Mouse (Mus musculus) lung, adult 2 months (tissue): ENCODE results near the gene Spata5. TPM values are rescaled to one million over a fixed set of nuclear protein-coding genes. Genes with fewer than 3 reads are reported as not detected.

Experiments
- DNase-seq: peaks from one replicate; pipeline ENCODE4 v3.0.0; 2022
- H3K4me1 ChIP-seq: fragments of 200-500 bp; 2 replicates; pipeline ENCODE4 v1.6.1; 2011; ENCODE audit warnings: low read length; ENCODE audit not compliant: control insufficient read depth, insufficient read depth
- H3K4me3 ChIP-seq: fragments of 200-500 bp; replicated peaks from 2 replicates; pipeline ENCODE3; 2011; ENCODE audit warnings: low read depth, mild to moderate bottlenecking, control low read depth, low read length; ENCODE audit errors: extremely low read depth
- CTCF ChIP-seq: fragments of 200-500 bp; IDR thresholded peaks from 2 replicates; pipeline ENCODE4 v1.5.1; 2011; ENCODE audit warnings: mild to moderate bottlenecking, low read length, control low read depth; ENCODE audit not compliant: insufficient read depth
- POLR2A ChIP-seq: fragments of 200-500 bp; IDR thresholded peaks from 2 replicates; pipeline ENCODE4 v1.6.1; 2011; ENCODE audit warnings: low read depth, mild to moderate bottlenecking, control low read depth, low read length, borderline replicate concordance; ENCODE audit errors: extremely low read depth
- WGBS: fragments of 180-500 bp; shearing (Covaris S2); methylation state at CpG from one replicate; pipeline ENCODE4 v1.1.7; 2018; 5-methylcytosine and 5-hydroxymethylcytosine counted together
- polyA plus RNA-seq: library from polyadenylated mRNA; depleted of rRNA; stranded (reverse); fragments of >200 nt; gene quantifications from 2 replicates; pipeline ENCODE4 v1.2.3, GENCODE M21; 2012

Gene Spata5
- polyA plus RNA-seq, 1 experiment = 2.4 TPM

DNA sequence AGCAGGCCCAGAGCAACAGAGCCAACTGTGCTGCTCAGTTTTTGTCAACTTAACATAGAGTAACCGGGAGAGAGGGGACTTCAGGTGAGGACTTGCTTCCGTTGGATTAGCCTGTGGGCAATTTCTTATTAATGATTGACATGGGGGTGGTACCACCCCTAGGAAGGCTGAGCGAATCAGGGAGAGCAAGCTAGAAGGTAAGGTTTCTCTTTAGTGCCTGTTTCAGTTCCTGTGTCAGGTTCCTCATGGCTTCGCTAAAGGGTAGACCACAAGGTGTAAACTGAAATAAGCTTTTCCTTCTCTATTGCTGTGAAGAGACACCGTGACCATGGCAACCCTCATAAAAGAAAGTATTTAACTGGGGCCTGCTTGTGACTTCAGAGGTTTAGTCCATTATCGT lies 32.4 kb upstream of the Spata5 start:
- TF ChIP-seq POLR2A (no peak), CTCF (no peak)
- H3K4me3 ChIP-seq = no peak overlapping the region
- H3K4me1 ChIP-seq = no peaks in the 10 kb centered on the region
- DNase-seq = no peak
- WGBS = 88% methylated on average over 6 of the region's 6 CpGs

DNA sequence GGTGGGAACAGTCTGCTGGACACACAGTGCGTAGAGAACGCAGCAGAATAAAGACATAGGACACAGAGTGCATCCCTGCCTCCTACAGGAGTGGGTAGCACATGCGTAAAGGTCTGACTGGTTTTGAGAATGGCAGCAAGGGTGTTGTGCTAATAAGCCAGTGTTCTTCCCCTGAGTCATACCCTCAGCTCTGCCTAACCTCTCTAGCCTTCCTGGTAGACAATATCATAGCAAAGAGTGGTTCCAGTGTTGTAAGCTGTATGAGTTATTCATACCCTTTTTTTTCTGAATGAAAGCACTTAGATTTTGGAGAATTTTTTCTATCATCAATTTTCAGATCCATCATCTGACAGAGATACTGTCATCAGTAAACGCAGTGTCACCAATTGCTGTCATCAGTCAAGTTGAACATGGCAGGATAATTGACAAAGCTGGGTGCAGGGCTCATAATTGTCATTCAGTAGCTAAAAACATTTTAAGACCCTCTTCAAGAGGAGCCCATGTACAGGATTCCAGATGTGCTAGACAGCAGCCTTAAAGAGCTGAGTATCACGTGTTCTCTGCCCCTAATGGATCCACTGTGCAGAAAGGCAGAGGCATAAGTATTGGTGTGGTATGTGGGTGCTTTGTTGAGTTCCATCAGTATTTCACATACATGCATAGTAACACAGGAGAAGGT lies 22.6 kb upstream of the Spata5 start:
- no peak for TF ChIP-seq CTCF
- no peak for TF ChIP-seq POLR2A
- 87% methylated on average over 5 of the region's 5 CpGs for WGBS
- no peak for DNase-seq
- H3K4me1 ChIP-seq = no peaks in the 10 kb centered on the region
- no peak overlapping the region for H3K4me3 ChIP-seq

DNA sequence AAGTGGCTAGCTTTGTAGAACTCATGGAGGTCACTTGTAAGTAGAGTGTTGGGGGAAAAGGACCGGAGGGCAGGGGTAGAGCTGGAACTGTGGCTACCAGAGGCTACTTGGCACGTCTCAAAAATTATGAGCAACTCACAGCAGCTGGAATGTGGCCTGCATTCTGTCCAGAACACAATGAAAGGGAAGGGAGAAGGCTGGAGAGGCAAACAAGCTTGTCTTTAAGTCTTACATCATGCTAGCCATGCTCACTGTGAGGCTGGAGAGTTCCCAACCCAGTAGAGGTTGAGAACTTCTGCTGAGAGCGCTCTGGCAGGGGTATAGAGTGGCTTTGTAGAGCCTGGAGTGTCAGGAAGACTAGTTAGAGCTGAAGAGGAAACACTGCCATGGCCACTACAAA lies 22.1 kb upstream of the Spata5 start:
- 64% methylated on average over 3 of the region's 3 CpGs for WGBS
- no peak for DNase-seq
- no peak for TF ChIP-seq POLR2A
- no peak for TF ChIP-seq CTCF
- Histone ChIP-seq H3K4me3 (no peak overlapping the region), H3K4me1 (no peaks in the 10 kb centered on the region)

DNA sequence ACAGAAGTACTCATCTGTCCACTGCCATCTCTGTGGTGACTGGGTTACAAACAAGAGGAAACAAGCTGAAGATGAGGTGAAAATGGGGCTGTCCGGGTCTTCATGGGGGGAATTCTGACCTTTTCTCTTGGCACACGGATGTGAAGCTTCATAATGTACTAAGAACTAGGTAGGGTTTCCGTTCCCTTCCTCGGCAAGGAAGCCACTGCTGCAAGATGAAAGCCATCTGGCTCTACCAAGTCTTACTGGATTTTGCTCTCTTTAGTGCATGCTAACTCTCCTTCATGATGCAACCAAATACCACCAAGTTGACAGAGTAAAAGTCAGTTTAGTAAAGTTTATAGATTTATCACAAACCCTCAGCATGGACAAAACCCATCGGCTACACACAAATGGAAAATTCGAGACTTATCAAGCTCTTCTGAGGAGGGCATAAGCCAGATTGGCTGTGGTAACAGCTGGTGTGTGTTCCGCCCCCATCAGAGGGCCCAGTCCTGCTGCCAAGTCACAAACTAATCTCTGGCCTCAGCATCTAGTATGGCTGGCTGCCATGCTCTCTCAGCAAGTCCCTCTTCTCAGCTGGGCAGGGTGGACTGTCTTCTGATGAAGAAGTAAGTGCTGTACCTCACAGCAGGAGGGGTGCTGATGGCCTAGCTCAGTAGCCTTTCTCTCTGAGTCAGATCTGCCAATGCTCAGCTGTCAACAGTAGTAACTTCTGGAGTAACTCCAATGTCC lies 20.9 kb upstream of the Spata5 start:
- Histone ChIP-seq H3K4me3 (no peak overlapping the region), H3K4me1 (no peaks in the 10 kb centered on the region)
- no peak for DNase-seq
- 73% methylated on average over 7 of the region's 7 CpGs for WGBS
- no peak for TF ChIP-seq POLR2A
- TF ChIP-seq CTCF = no peak

DNA sequence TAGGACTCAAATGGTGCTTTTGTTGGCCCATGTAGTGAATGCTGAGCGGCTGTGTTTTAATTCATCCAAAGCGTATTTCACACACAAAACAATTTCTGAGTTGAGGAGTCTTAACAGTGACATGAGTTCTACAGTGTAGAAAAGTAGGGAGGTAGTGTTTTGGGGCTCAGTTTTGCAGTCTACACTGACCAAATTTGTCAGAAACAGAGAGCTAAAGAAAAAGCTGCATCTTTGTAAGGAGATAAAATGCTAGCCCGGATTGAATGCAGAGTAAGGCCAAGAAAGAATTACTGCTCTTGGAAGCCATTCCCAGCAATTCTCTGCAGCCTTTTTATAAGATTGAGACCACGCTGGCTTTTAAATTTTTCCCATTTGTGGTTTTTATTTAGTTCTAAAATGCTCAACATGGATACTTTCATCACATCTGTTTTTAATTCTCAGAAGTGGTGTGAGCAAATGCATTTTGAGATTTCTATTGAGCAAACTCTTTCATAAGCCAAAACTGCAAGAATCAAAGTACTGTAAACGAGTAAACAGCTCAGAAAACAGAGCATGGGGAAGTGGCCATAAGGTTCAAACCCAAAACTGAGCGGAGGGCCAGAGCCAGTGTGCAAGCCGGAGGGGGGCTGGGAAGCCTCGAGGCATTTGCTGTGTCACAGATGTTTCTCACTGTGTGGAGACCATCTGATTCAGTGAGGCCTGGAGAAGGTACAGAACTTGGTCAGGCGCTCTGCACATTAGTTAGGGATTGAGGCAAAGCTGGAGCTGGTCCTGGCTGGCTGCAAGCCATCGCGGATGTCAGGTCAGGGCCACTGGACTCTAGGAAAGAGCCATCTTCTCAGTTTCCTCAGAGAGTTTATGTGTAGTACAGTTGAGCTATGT lies 17.7 kb upstream of the Spata5 start:
- Histone ChIP-seq H3K4me1 (no peaks in the 10 kb centered on the region), H3K4me3 (no peak overlapping the region)
- no peak for DNase-seq
- 70% methylated on average over 11 of the region's 11 CpGs for WGBS
- no peak for TF ChIP-seq POLR2A
- no peak for TF ChIP-seq CTCF

DNA sequence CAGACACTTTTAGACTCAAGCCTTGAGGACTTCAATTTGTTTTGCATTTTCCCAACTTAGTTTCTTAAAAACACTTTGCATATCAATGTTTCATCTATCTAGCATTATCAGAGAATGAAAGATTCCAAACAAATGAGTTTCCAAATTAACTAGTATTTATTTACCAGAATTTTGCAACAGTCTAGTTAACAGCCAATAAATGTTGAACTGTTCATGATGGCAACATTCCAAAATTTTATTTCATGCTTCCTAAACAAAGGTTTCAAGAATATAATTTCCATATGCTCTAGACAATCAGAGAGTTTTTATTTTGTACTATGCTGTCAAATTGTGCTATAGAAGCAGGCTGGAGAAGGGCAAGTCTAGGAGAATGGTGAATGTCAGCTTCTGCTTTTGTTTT lies 12.1 kb upstream of the Spata5 start:
- no peak overlapping the region for H3K4me3 ChIP-seq
- TF ChIP-seq POLR2A = no peak
- no peak for TF ChIP-seq CTCF
- no peaks in the 10 kb centered on the region for H3K4me1 ChIP-seq
- DNase-seq = no peak

DNA sequence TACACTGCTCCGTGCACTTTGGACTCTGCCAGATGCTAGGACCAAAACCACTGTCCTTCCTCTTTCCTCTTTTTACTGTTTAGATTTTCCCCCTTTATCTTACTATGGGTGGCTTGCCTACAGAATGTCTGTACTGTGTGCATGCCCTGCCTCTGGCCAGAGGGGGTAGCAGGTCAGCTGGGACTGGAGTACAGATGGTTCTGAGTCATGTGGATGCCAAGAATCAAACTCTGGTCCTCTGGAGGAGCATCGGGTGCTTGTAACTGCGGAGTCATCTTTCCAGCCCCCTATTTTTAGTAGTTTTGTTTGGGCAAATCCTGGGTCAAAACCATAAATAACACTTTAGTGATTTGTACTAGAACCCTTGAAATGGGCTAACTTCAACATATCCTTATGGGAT lies 6.2 kb upstream of the Spata5 start:
- TF ChIP-seq POLR2A (no peak), CTCF (no peak)
- WGBS = 66% methylated on average over 3 of the region's 3 CpGs
- H3K4me1 ChIP-seq = no peaks in the 10 kb centered on the region; the same call in 1 of the 2 replicates
- H3K4me3 ChIP-seq = no peak overlapping the region
- no peak for DNase-seq

DNA sequence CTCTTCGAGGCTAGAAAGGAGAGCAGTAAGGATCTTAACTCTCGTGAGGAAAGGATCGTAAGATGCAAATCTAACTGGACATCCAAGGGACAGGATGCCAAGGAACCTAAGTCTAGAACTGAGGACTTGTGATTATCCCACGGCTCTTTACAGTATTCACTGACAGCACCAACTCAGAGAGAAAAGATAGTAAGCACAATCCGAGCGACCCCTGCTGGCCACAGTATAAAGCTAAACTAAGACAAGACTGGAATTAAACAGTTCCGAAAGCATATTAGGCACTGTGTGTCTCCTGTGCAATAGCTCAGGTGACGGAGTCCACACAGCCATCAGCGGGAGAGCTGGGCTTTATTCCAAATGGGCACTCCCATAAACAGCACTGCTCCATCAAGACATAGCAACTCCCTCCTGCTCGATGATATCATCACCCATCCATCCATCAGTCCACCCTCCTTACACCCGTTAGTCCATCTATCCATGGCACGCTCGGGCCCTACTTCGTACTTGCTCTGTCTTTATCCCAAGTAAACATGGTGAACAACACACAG lies 5.2 kb upstream of the Spata5 start:
- DNase-seq = peak; percentile 71
- Histone ChIP-seq H3K4me1 (no peaks in the 10 kb centered on the region; the same call in 1 of the 2 replicates), H3K4me3 (no peak overlapping the region)
- WGBS = 44% methylated on average over 14 of the region's 14 CpGs
- TF ChIP-seq POLR2A (no peak), CTCF (peak; percentile 21; the same call in 1 of the 2 replicates)

DNA sequence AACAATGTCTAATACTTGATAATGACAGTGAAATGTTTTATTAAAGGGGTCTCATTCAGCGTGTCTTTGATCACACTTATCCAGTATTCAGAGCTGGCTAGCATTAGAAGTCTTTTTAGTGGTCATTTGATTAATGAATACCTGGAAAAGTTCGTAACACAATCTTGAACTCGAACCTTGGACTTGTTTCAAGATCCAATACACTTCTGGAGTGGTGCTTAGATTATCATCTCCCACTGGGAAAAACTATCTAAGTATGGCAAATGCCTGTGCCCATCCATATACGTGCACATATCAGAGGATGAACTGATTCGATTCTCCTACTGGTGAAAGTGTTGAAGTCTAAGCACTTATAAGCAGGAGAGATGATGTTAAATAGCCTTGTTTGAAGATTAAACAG lies 1.4 kb upstream of the Spata5 start:
- WGBS = 65% methylated on average over 5 of the region's 5 CpGs
- TF ChIP-seq CTCF (no peak), POLR2A (no peak)
- DNase-seq = no peak
- Histone ChIP-seq H3K4me3 (no peak overlapping the region), H3K4me1 (peaks cover 3% of the 10 kb centered on the region; the same call in 1 of the 2 replicates)

DNA sequence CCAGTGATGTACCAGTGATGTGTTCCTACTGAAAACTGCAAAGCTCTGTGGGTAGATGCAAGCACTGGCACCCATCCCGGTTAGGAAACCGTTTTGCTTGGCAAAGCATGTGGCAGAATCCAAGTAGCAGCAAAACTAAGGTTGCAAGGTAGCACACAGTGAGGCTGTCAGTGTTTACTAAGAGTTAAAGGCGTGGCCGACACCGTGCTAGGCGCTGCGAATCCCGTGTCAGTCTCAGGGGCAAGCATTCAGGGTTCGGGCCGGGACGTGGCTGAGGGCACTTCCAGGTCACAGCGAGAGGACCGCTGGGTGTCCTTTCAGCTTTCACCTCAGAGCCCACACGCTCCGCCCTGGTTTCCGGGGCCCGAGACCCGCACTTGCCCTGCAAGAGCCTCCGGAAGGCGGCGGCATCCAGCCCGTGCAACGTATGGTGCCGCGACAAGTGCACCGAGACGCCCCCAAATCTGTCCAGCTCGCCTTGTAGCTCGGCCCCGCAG lies 687 bp upstream of the Spata5 start:
- WGBS = 0% methylated on average over 30 of the region's 30 CpGs
- peaks cover 3% of the 10 kb centered on the region; the same call in 1 of the 2 replicates for H3K4me1 ChIP-seq
- no peak for TF ChIP-seq CTCF
- TF ChIP-seq POLR2A = no peak
- peak overlapping the region; percentile 75 for H3K4me3 ChIP-seq
- no peak for DNase-seq
